Mouse (Mus musculus): Measurements from ENCODE around the gene Olfr120. TPM values are rescaled to one million over a fixed set of nuclear protein-coding genes. Genes with fewer than 3 reads are reported as not detected.

Gene Olfr120
- polyA plus RNA-seq (2017; shearing (Covaris generic)), result not detected

DNA sequence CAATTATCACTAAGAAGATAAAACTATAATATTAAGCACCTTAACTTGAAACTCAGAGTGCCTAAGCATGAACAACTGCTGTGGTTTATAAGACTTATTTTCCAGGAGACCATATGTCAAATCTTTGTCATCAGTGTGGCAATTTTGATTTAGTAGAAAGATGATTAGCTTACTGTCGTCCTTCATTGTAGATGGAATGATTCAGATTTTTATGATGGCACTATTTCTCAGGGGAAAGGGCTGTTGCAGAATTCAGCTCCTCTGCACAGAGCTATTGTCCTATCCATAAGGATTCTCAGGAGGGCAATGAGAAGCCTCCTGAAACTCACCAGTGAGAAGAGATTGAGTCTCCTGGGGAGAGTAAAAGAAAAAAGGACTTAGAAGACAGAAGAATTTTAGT is at the start of gene Olfr120:
Gene Olfr120, plus strand, starts transcription at position 301 of the 400 bp plus-strand sequence.

DNA sequence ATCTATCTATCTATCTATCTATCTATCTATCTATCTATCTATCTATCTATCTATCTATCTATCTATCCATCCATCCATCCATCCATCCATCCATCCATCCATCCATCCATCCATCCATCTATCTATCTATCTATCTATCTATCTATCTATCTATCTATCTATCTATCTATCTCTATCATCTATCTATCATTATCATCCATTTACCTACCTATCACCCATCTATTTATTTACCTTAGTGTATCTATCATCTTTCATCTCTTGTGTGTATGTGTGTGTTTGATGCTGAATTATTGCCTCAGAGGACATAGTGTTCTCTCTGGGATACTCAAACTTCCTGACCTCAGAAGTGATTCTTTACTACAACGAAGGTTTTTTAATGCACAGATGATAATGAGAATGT is 25.3 kb upstream of the Olfr120 start, which contains the start of gene Olfr119:
Gene Olfr119, plus strand, starts transcription at position 301 of the 400 bp plus-strand sequence.

DNA sequence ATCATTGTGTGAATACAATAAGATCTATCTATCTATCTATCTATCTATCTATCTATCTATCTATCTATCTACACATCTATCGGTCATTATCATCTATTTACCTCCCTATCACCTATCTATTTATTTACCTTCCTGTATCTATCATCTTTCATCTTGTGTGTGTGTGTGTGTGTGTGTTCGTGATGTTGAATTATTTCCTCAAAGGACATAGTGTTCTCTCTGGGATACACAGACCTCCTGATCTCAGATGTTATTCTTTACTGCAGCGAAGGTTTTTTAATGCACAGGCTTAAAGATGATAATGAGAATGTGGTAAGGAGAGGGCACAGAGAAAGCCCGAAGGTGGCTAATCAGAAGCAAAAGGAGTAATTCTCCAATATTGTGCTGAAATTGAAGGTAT is 46.7 kb downstream of the Olfr120 start, which contains the start of gene Olfr122:
Gene Olfr122, plus strand, starts transcription at position 301 of the 400 bp plus-strand sequence.

Other genes with a start within 250 kb of the Olfr120 start
- gene H2-M2, start 238.3 kb upstream of the Olfr120 start, polyA plus RNA-seq (2017; shearing (Covaris generic)), result 0.27 TPM
- gene Olfr110, start 229.3 kb upstream of the Olfr120 start, polyA plus RNA-seq (2017; shearing (Covaris generic)), result not detected
- not detected for gene Olfr111, start 213.8 kb upstream of the Olfr120 start, polyA plus RNA-seq (2017; shearing (Covaris generic))
- gene Olfr112, start 152.4 kb upstream of the Olfr120 start, polyA plus RNA-seq (2017; shearing (Covaris generic)), result not detected
- gene Olfr113, start 144.1 kb upstream of the Olfr120 start, polyA plus RNA-seq (2017; shearing (Covaris generic)), result not detected
- not detected for gene Olfr114, start 129.1 kb upstream of the Olfr120 start, polyA plus RNA-seq (2017; shearing (Covaris generic))
- gene Olfr115, start 94.7 kb upstream of the Olfr120 start, polyA plus RNA-seq (2017; shearing (Covaris generic)), result not detected
- not detected for gene Olfr116, start 94.6 kb upstream of the Olfr120 start, polyA plus RNA-seq (2017; shearing (Covaris generic))
- not detected for gene Olfr117, start 58.0 kb upstream of the Olfr120 start, polyA plus RNA-seq (2017; shearing (Covaris generic))
- gene Olfr118, start 54.8 kb upstream of the Olfr120 start, polyA plus RNA-seq (2017; shearing (Covaris generic)), result not detected
- gene Olfr119, start 25.2 kb upstream of the Olfr120 start, polyA plus RNA-seq (2017; shearing (Covaris generic)), result not detected
- gene Olfr121, start 27.0 kb downstream of the Olfr120 start, polyA plus RNA-seq (2017; shearing (Covaris generic)), result not detected
- not detected for gene Olfr122, start 46.8 kb downstream of the Olfr120 start, polyA plus RNA-seq (2017; shearing (Covaris generic))
- gene Olfr123, start 71.7 kb downstream of the Olfr120 start, polyA plus RNA-seq (2017; shearing (Covaris generic)), result not detected
- not detected for gene Olfr124, start 78.1 kb downstream of the Olfr120 start, polyA plus RNA-seq (2017; shearing (Covaris generic))
- gene Olfr125, start 111.1 kb downstream of the Olfr120 start, polyA plus RNA-seq (2017; shearing (Covaris generic)), result not detected
- gene Olfr126, start 125.7 kb downstream of the Olfr120 start, polyA plus RNA-seq (2017; shearing (Covaris generic)), result not detected
- not detected for gene Olfr127, start 178.6 kb downstream of the Olfr120 start, polyA plus RNA-seq (2017; shearing (Covaris generic))
- not detected for gene Olfr128, start 198.7 kb downstream of the Olfr120 start, polyA plus RNA-seq (2017; shearing (Covaris generic))
- not detected for gene Olfr761, start 231.3 kb downstream of the Olfr120 start, polyA plus RNA-seq (2017; shearing (Covaris generic))

All from CD4-positive, CD25-positive, alpha-beta regulatory T cell, adult 9 weeks (primary cell).